Mouse (Mus musculus) hindbrain, postnatal 0 days (tissue): Measurements from ENCODE around the gene Trim25. TPM values are rescaled to one million over a fixed set of nuclear protein-coding genes. Genes with fewer than 3 reads are reported as not detected.

Experiments used
- ATAC-seq: fragments of 200-750 bp; cut with Nextera tagmentation; 2 replicates; pipeline ENCODE4 v1.8.0; 2017; ENCODE audit warnings: mild to moderate bottlenecking, moderate TSS enrichment, moderate library complexity
- DNase-seq: peaks from one replicate; pipeline ENCODE4 v3.0.0-alpha.2; 2015; ENCODE audit warnings: low spot score
- H3K27ac ChIP-seq: fragments of 300-500 bp; sonication (generic); 2 replicates; pipeline ENCODE4 v1.5.1; 2014; ENCODE audit warnings: mild to moderate bottlenecking
- H3K27me3 ChIP-seq: fragments of 300-500 bp; sonication (generic); 2 replicates; pipeline ENCODE4 v1.6.1; 2014; ENCODE audit warnings: low read length, mixed read lengths; ENCODE audit not compliant: insufficient read depth
- H3K36me3 ChIP-seq: fragments of 300-500 bp; sonication (generic); 2 replicates; pipeline ENCODE4 v1.6.1; 2014; ENCODE audit warnings: low read length, mixed read lengths; ENCODE audit not compliant: insufficient read depth
- H3K4me1 ChIP-seq: fragments of 300-500 bp; sonication (generic); 2 replicates; pipeline ENCODE4 v1.6.1; 2014; ENCODE audit warnings: antibody characterized with exemption, low read length, mixed read lengths; ENCODE audit not compliant: insufficient read depth
- H3K4me2 ChIP-seq: fragments of 300-500 bp; sonication (generic); 2 replicates; pipeline ENCODE4 v1.6.1; 2014; ENCODE audit warnings: low read depth, mild to moderate bottlenecking, low read length, moderate library complexity, mixed read lengths
- H3K4me3 ChIP-seq: fragments of 300-500 bp; sonication (generic); 2 replicates; pipeline ENCODE4 v1.5.1; 2014; ENCODE audit warnings: low read length
- H3K9ac ChIP-seq: fragments of 300-500 bp; sonication (generic); replicated peaks from 2 replicates; pipeline ENCODE4 v1.6.1; 2014; ENCODE audit warnings: mild to moderate bottlenecking, low read length, moderate library complexity, mixed read lengths
- H3K9me3 ChIP-seq: fragments of 300-500 bp; sonication (generic); 2 replicates; pipeline ENCODE4 v1.6.1; 2016; ENCODE audit warnings: low read length, mixed read lengths
- CTCF ChIP-seq: IDR thresholded peaks from 2 replicates; pipeline ENCODE4 v1.5.1; 2016; ENCODE audit warnings: antibody characterized with exemption, control low read depth, low read depth
- WGBS: fragments of 180-500 bp; shearing (Covaris S2); extraction: QIAGEN DNeasy Blood & Tissue Kit; methylation state at CpG from one replicate; pipeline ENCODE4 v1.1.7; 2014; 5-methylcytosine and 5-hydroxymethylcytosine counted together
- polyA plus RNA-seq: library from polyadenylated mRNA; unstranded; fragments of >200 nt; fragmentation: Nextera tagmentation; extraction: Ambion mirVana; gene quantifications from 2 replicates; pipeline ENCODE4 v1.2.1, GENCODE M21; 2015
- total RNA-seq: library from RNA; depleted of rRNA; stranded (reverse); fragments of >200 nt; gene quantifications from 2 replicates; pipeline ENCODE4 v1.2.3, GENCODE M21; 2014

Gene Trim25
- total and polyA plus RNA-seq, 2 experiments from 2014 or later = 4.6 to 5.3 TPM

DNA sequence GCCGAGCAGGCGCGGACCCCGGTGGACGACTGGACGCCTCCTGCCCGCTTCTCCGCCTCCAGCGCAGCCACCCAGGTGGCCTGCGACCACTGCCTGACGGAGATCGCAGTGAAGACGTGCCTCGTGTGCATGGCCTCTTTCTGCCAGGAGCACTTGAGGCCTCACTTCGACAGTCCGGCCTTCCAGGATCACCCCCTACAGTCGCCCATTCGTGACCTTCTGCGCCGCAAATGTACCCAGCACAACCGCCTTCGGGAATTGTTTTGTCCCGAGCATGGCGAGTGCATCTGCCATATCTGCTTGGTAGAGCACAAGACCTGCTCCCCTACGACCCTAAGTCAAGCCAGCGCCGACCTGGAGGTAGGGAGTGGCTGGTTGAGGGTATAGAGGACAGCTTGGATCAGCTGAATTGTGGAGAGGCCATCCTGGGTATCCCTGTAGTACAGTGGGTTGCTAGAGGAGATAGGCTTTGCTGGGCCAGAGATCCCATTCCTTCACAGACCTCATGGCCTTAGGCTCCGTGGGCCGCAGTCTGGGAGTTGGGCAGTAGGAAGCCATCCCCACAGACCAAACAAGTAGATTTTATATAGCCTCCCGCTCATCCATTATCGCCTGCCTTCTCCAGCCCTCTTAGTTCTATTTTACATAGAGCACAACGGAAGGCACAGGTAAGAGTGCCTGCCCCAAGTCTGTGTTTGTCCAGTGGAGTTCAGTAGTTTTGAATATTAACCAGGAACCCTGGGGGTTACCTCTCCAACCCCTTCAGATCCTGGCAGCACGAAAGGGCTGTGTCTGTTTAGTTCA, 749 bp downstream of the Trim25 start:
- peak overlapping the region; percentile 48 for H3K9ac ChIP-seq
- no peaks in the 10 kb centered on the region for H3K9me3 ChIP-seq
- DNase-seq = no peak
- no peak for ATAC-seq
- peak overlapping the region; percentile 45; the same call in 1 of the 2 replicates for H3K27ac ChIP-seq
- H3K4me1 ChIP-seq = no peaks in the 10 kb centered on the region; the same call in 1 of the 2 replicates
- no peaks in the 10 kb centered on the region for H3K36me3 ChIP-seq
- H3K4me2 ChIP-seq = peak overlapping the region; percentile 50
- H3K27me3 ChIP-seq = peaks cover 11% of the 10 kb centered on the region; the same call in 1 of the 2 replicates
- 32% methylated on average over 33 of the region's 33 CpGs for WGBS
- H3K4me3 ChIP-seq = peak overlapping the region; percentile 40
- TF ChIP-seq CTCF = no peak

DNA sequence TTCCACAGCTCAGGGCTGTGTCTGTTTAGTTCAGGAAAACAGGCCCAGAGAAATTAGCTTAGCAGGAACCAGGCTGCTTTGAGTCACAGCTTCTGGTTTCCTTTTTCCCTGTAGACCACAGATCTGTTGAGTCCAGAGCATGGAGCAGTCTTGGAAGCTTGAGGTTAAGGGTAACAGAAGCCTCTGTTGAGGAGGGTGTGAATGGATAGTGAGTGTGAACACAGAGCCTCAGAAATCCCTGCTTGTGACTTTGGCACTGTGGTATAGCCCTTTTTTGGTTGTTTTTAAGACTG, 1.3 kb downstream of the Trim25 start:
- Histone ChIP-seq H3K27ac (no peak overlapping the region), H3K36me3 (no peaks in the 10 kb centered on the region), H3K4me3 (peak overlapping the region; percentile 40), H3K9me3 (no peaks in the 10 kb centered on the region), H3K4me2 (peak overlapping the region; percentile 50), H3K9ac (no peak overlapping the region), H3K27me3 (peaks cover 11% of the 10 kb centered on the region; the same call in 1 of the 2 replicates), H3K4me1 (no peaks in the 10 kb centered on the region; the same call in 1 of the 2 replicates)
- ATAC-seq = no peak
- DNase-seq = no peak
- TF ChIP-seq CTCF = no peak

DNA sequence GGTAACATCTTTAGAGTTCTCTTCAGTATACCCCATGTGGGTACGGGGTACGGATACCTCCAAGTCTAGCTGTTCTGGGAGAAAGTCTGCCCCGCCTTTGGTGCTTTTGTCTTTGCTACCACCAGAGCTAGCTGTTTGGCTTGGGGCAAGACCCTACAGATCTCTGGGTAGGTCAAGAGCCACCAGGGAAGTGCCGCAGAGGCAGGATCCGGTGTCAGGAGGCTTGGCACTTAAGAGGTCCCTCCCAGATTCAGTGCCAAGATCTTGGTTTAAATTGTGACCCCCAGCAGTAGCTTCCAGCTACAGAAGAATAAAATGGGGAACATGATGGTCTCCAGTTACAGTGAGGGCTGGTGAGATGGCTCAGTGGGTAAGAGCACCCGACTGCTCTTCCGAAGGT, 2.4 kb downstream of the Trim25 start:
- Histone ChIP-seq H3K4me3 (no peak overlapping the region), H3K9ac (no peak overlapping the region), H3K4me2 (peak overlapping the region; percentile 34; the same call in 1 of the 2 replicates), H3K9me3 (no peaks in the 10 kb centered on the region), H3K36me3 (no peaks in the 10 kb centered on the region), H3K27me3 (peaks cover 11% of the 10 kb centered on the region; the same call in 1 of the 2 replicates), H3K4me1 (no peaks in the 10 kb centered on the region; the same call in 1 of the 2 replicates), H3K27ac (no peak overlapping the region)
- no peak for DNase-seq
- 92% methylated on average over 7 of the region's 7 CpGs for WGBS
- no peak for ATAC-seq
- TF ChIP-seq CTCF = no peak

DNA sequence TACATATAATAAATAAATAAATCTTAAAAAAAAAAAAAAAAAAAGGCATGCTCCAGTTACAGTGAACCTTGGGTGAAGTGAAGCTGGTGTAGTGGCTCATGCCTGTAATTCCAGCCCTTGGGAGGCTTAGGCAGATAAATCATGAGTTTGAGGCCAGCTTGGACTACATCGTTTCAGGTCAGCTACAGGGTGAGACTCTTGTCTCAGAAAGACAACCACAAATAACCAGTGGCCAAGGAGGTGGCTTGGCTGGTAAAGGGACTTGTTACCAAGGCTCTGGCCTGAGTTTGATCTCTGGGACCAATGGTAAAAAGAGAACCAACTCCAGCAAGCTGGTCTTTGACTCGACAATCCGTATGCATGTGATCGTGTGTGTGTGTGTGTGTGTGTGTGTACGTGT, 2.9 kb downstream of the Trim25 start:
- ATAC-seq (no peak), DNase-seq (no peak)
- no peak overlapping the region for H3K27ac ChIP-seq
- WGBS = 93% methylated on average over 5 of the region's 5 CpGs
- H3K4me2 ChIP-seq = peak overlapping the region; percentile 38; the same call in 1 of the 2 replicates
- peaks cover 11% of the 10 kb centered on the region; the same call in 1 of the 2 replicates for H3K27me3 ChIP-seq
- TF ChIP-seq CTCF = no peak
- no peaks in the 10 kb centered on the region for H3K9me3 ChIP-seq
- no peaks in the 10 kb centered on the region; the same call in 1 of the 2 replicates for H3K4me1 ChIP-seq
- H3K36me3 ChIP-seq = no peaks in the 10 kb centered on the region
- no peak overlapping the region for H3K9ac ChIP-seq
- H3K4me3 ChIP-seq = no peak overlapping the region

DNA sequence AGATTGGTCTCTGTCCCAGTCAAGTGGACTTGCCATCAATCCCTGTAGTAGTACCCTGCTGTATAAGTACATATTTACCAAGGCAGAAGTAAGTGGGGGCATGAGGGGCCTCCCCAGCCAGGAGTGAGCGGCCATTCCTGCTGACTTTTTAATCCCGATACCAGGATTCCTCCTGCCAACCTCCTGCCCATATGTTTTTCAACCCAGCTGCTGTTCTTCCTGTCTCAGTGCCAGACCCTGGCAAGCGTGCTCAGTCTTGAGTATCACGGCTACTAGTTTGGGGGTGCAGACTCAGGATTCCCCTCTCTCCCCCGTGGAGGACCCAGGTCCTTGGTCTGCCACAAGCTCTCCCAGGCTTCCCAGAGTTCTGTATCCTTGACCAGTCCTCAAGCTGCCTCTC, 3.4 kb downstream of the Trim25 start:
- no peak overlapping the region for H3K27ac ChIP-seq
- TF ChIP-seq CTCF = no peak
- H3K9ac ChIP-seq = no peak overlapping the region
- no peaks in the 10 kb centered on the region; the same call in 1 of the 2 replicates for H3K4me1 ChIP-seq
- ATAC-seq (no peak), DNase-seq (peak; percentile 49)
- H3K4me3 ChIP-seq = no peak overlapping the region
- no peaks in the 10 kb centered on the region for H3K9me3 ChIP-seq
- peak overlapping the region; percentile 38 for H3K4me2 ChIP-seq
- no peaks in the 10 kb centered on the region for H3K36me3 ChIP-seq
- H3K27me3 ChIP-seq = peaks cover 11% of the 10 kb centered on the region; the same call in 1 of the 2 replicates
- WGBS = 56% methylated on average over 5 of the region's 5 CpGs

DNA sequence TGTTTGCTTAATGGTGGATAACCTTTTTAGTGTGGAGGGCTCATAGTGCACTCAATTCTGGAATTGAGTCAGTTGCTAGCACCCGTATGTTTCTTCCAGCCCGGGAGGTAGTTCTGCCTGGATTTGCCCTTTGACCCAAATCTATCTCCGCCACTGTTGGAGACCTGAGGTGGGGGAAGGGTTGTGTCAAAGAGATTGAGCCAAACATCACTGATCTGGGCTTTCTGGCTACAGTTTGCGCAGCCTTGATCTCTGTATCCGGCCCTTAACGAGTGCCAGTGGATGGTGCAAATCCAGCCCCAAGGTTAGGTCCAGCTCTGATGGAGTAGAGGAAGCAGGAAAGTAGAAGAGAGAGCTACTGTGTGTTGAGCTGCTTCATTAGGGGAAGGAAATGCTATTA, 3.9 kb downstream of the Trim25 start:
- Histone ChIP-seq H3K4me2 (peak overlapping the region; percentile 38), H3K4me3 (no peak overlapping the region), H3K9me3 (no peaks in the 10 kb centered on the region), H3K36me3 (no peaks in the 10 kb centered on the region), H3K4me1 (no peaks in the 10 kb centered on the region; the same call in 1 of the 2 replicates), H3K9ac (no peak overlapping the region), H3K27me3 (peaks cover 11% of the 10 kb centered on the region; the same call in 1 of the 2 replicates), H3K27ac (no peak overlapping the region)
- no peak for TF ChIP-seq CTCF
- ATAC-seq (no peak), DNase-seq (no peak)
- WGBS = 72% methylated on average over 6 of the region's 6 CpGs

DNA sequence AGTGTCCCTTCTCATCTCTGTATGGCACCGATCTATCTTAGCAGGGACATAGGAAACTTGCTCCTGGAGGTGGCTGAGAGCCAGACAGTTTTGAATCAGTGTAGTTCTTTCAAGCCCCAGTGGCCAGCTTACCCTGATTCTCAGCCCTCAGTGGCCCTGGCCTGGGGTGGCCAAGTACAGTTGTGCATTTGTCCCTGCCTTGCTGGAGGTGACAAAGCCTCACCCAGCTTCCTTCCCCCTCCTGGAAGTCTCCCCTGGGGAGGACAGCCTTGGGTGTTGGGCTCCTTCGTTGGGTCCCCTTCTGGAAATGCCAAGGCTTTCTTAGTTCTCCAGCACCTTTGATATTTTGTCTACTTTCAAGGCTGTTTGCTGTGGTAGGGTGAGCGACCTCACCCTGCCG, 4.5 kb downstream of the Trim25 start:
- no peak overlapping the region for H3K9ac ChIP-seq
- peaks cover 11% of the 10 kb centered on the region; the same call in 1 of the 2 replicates for H3K27me3 ChIP-seq
- H3K27ac ChIP-seq = no peak overlapping the region
- no peaks in the 10 kb centered on the region; the same call in 1 of the 2 replicates for H3K4me1 ChIP-seq
- H3K4me2 ChIP-seq = no peak overlapping the region
- WGBS = 61% methylated on average over 4 of the region's 4 CpGs
- DNase-seq = no peak
- ATAC-seq = no peak
- H3K36me3 ChIP-seq = no peaks in the 10 kb centered on the region
- H3K4me3 ChIP-seq = no peak overlapping the region
- H3K9me3 ChIP-seq = no peaks in the 10 kb centered on the region
- TF ChIP-seq CTCF = no peak
